Mouse (Mus musculus) retina, embryonic 14.5 days (tissue): ENCODE results near the gene Unc5c.

Source experiments
- DNase-seq: peaks from one replicate; pipeline ENCODE4 v3.0.0-alpha.2; 2015; ENCODE audit warnings: low spot score

The Unc5c gene

DNA sequence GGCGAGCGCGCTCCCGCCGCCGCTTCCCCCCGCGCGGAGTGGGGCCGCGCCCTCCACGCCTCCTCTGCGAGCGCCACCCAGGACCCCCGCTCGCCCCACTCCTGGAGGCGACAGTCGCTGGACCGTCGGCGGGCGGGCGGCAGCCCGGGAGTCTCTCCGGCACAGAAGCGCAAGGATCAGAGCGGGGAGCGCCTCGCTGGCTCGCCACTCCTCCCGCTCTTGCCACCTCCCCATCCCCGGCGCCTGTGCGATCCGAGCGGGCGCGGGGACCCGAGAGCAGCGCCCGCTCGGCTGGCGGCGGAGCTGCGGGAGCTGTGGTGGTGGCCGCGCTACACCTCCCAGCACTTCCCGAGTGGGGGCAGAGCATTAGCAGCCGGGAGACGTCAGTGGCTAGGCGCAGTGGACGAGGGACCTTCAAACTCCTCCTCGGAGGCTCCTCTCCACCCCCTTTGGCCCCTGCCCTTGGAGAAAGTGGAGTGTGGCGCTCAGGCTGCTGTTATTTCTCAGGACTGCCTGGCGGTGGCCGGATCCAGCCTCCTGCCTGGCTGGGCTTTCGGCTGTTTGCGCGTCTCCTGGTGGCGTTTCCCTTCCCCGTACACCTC lies at the start of gene Unc5c:
Unc5c (plus strand) TSS at position 113 of the 602 bp plus-strand sequence.
- peak; percentile 81 for DNase-seq

DNA sequence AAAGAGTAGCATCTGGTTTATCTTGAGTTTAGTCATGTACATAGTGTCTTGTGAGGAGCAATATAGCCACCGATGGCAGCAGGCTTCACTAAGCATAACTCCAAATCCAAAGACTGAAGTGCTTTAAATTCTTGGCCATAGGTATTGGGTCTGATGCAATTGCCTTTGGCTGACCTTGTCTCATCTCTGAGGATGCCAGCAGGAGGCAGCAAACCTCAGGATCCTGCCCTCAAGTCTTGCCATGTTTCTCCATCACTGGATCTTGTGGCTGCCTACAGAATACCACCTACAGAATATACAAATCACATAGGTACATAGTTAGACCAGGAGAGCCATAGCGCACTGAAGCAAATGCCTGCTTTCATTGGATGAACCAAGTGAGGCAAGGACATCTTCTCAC lies 7.5 kb upstream of the Unc5c start:
- no peak for DNase-seq

DNA sequence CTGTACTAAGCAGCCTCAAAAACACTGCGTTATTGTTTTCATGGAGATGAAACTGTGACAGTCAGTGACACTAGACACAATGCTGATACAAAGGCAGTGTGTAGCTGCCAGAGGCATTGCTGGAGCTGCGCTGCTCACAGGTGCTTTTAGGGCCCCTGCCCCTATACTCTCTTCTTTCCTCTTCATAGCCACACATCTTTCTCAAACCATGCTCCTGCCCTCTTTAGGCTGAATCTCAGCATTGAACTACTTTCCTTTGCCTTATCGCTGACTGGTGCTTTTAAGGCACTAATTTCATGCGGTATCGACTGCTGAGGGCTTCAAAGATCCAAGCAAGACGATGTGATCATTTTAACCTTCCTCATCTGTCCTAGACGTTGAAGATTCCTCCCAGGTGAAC lies 2.5 kb upstream of the Unc5c start:
- no peak for DNase-seq

DNA sequence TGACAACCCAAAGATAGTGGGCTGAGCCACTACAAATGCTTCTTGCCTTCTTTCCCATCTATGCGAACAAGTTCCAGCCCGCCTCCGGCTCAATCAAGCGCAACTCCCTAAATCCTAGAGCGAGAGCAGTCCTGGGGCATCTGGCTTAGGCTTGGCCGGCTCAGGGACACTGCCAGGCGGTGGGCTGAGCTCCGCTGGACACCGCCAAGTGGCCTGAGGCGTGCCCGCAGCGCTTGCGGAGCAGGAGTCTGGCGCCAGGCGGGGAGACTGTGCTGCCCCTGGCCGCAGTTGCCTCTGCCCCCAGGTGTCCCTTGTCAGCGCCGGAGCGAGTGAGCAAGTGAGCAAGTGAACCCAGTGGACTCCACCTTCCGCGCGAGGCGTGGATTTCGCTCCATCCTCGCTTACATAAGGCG lies 319 bp upstream of the Unc5c start:
- DNase-seq, result peak; percentile 81

DNA sequence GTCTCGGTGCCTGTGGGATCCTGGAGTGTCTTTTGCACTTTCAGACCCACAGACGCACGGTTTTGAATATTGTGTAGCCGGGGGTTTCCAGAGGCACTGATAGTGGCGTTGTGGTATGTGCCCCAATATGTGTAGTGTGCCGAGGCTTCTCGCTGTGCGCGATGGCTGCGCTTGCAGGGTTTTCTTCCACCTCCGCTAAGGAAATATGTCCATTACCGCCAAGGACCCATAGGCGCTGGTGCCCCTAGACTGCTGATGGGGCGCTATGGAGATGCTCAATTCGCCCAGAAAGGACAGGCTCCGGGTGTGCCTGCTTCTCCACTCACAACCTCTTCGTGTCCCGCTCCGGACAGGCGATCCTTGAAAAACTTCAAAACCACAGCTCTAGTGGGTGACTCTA lies 1.0 kb downstream of the Unc5c start:
- DNase-seq, result peak; percentile 61

DNA sequence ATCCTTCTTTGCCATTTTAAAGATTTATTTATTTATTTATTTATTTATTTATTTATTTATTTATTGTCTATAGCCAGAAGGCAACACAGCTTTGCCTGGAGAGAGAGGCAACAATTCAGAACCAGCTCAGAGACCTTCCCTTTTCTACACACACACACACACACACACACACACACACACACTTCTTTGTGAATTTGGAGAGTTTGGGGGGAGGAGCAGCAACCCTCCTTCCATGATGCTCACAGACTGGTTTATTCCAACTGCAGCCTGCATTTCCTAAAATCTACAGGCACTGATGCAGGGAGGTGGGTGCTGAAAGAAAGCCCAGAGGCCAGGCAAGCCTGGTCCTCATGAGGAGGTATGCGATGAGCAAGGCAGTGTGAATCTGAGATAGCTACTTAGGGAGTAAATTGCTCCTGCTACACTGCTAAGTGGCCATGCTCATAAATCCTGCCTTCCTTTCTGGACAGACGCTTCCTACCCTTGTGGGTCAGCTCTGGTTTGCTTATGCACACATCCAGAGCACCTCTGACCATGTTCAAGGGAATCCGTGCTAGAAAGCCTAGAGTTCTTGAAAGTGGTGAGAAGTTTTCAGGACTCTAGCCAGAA lies 1.8 kb downstream of the Unc5c start:
- DNase-seq, result peak; percentile 46

DNA sequence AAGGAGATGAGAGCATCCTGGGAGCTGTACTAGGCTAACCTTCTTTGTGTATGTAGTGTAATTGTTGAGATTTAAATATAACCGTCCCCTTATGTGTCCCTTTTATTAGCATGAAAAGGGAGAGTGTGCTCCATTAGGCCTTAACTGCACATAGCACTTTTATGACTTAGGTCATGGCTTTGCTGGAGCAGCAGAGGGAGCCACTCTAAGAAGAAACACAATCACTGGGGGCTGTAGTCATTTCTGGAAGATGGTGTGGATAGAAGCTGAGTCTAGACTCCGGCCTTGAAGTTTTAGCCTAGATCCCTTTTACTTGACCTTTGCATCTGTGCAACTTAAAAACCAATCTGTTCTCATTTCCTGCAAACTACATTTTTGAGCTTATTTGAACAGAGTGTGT lies 4.3 kb downstream of the Unc5c start:
- DNase-seq, result peak; percentile 54

DNA sequence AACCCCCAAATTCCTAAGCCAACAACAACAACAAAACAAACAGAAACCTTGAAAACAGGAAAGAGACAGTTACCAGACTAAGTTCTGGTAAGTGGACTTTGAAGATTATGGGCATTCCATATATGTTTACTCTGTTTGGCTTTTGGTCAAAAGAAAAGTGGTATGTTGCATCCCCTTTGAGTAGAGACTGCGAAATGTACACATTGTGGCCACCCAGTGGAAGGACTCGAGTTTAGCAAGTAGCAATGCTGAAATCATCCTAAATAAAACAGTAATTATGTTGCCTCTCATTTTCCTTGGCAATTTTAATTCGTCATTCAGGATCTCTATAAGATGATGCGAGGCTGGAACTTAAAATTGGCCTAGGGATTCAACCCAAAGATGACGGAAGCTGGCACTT lies 8.2 kb downstream of the Unc5c start:
- no peak for DNase-seq

DNA sequence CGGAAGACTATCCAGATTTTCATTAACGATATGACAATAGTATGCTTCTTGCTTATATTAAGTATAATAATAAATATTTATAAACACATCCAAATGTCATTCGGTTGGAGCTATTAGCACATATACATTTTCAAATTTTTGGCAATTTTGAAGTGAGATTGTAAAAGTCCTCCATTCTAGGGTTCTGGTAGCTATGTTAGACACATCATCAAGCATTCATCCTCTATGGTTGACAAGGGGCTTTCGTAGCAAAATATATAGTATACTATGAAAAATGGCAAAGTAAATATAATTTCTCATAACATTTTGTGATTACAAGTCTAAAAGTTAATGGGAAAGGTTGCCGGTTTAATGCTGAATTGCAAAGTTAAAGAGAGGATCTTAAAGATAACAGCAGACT lies 10.4 kb downstream of the Unc5c start:
- no peak for DNase-seq

DNA sequence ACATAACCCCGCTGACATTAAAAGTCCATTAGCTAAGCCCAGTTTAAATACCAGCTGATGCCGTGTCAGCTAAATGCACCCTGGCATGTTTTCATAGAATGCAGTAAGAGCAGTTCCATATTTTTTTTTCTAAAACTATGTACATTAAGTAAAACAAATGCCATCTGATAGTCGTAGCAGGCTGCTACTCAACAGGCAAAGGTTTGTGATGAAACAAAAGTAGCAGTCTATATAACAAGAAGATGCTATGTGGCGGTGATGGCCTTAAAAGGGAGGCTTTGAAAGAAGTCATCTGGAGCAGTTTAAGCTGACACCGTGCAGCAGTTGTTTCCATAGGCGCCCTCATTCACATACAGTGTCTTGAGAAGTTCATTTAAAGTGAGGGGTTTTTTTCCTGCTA lies 10.9 kb downstream of the Unc5c start:
- no peak for DNase-seq

DNA sequence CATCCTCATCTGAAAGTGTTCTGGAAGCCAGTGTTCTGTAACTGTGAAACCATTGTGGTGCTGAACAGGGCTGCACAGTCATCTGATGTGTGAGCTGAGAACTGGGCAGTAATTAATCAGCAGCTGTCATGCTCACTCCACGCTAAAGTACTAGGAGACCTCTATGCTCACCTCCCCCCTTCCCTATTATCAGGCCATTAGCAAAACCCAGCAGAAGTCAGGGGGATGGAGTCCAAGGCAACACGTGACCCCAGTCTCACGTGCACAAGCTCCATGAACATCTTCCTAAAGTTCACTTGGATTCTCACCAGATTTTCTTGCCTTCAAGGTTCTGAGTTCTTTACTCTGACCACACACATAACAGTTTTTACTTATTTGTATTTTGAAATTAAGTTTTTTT lies 11.7 kb downstream of the Unc5c start:
- DNase-seq, result peak; percentile 70

DNA sequence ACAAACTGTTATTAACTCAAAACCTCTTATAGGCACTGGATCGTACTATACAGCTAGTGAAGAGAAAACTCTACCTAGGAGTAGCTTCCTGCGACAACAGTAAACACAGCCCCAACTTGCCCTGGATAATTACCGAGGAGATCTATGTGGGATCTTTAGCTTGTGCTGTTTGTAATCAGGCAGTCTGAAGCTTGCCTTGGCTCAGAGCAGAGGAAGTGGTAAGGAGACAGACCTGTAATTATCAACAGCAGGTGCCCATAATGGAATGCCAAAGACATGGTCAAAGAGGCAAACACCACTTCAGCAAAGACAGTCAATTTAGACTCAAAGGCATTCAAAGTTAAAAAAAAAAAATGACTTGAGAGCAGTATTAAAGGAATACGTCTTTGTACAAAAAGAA lies 17.4 kb downstream of the Unc5c start:
- no peak for DNase-seq

DNA sequence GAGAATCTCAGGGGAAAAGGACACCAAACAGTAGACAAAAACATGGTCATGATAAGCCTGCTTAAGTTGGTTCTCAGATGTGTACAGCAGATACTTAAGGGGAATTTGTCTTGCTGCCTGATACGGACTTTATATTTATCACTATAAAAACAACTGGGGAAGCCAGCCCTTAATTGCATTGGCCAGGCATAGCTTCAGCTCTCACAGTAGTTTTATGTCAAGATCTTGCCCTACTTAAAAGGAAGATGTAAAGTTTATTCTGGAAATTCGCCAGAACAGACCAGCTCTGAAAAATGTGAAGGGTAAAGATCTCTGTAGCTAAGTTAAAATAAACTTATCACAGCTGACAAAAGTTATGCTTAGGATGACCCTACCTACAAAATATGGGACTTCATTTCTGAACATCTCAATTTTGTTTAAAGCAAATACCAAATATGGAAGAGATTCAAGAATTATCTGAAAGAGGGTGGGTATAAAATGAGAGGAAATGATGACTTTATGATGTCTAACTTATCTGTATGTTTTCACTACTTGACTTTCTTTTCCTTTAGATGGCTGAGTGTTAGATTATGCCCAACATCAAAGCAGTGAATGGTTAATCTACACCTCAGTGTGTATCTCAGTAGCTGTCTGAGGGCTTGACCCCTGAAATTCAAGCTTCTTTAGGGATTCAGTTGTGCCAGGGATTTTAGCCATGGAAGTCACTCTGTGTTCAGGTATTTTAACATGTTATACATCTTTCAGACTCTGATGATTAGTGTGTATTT lies 18.8 kb downstream of the Unc5c start:
- DNase-seq, result no peak

DNA sequence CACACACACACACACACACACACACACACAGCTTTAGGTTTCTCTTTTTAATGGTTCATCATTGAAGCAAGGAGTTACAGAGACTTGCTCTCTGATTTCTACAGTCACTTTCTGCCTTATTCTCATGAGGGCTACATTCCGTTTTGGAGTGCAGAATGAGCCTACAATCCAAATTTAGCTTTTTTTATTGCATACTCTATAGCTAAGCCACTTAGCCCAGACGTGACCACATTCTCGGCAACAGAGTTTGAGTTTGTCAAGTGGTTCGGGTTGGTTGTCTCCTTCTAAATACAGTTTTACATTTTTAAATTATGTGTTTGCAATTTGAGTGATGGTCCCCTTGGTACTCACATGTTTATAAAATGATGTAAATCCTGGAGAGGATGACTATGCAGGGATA lies 20.2 kb downstream of the Unc5c start:
- DNase-seq, result no peak

DNA sequence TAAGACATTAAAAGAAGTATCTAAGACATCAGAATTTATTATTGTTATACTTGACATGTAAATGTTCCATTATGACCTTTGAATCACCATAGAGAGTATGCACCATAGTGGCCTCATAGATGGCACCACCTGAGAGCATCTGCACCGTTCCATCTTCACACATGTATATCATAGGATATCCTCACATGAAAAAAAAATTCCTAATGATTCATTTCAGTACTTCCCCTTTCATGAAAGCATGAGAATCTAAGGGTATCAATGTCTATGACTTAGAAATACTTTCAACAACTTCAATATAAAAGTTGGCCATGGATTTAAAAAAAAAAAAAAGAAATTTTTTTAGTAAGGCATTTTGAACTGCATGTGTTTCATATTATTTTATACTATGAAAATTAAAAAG lies 25.6 kb downstream of the Unc5c start:
- DNase-seq, result no peak

DNA sequence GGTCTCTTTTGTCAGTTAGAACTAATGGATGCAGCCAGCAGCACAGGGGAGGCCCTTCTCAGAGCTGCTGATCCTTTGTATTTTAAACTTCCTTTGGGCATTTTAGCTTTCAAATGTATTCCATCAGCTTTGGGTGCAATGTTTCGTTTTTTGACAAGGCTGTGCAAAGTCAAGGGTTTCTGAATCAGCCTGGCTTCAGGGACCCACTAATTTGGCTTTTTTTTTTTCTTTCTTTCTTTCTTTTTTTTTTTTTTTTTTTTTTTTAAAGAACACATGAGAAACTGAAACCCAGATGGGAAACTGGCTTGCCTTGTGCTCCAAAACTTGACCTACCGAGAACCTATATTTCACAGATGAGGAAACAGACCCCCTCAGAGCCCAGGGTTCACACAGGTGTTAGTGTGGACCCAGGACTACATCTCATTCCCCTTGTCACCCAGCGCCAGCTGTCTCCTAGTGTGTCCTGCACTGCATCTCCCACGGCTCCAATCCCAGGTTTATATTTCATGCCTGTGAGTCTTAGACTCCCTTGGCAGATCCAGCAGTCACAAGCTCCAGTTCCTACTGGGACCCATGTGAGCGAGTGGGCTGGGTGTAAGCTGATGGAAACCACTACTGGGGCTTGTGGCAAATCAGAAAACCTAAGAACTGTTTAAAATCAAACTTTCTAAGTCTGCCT lies 26.4 kb downstream of the Unc5c start:
- no peak for DNase-seq

DNA sequence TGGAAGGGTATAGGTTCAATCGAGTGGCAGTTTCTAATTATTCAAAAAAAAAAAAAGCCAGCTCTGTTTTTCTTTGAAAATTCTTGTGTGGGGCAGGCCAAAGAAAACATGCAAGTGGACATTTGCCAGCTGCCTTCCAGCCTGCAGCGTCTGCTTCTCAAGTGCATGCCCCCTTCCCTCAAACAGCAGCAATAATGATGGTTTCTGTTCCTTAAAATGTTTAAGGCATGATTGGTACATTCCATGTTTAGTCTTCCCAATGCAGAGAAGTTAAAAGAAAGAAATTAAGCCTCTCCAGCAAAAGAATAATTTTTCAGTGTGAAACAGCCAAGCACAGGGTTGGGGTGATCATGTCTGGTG lies 26.9 kb downstream of the Unc5c start:
- no peak for DNase-seq

DNA sequence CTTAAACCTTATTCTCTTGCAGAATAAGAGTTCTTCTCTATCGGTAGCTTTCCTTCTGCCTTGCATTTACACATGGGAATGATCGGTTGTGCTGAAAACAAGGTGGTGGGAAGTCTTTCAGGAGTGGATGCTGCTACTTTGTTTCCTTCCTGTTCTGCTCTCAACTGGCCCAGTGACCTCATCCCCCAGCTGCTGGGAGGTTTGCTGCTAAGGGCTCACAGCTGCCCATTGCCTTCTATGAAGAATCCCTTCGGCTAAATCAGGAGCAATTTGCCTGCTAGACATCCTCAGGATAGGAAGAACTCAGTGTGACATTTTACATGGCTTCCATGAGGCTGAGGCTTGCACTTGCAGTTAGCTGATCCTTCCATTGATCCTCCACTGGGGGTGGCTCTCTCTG lies 28.0 kb downstream of the Unc5c start:
- no peak for DNase-seq

DNA sequence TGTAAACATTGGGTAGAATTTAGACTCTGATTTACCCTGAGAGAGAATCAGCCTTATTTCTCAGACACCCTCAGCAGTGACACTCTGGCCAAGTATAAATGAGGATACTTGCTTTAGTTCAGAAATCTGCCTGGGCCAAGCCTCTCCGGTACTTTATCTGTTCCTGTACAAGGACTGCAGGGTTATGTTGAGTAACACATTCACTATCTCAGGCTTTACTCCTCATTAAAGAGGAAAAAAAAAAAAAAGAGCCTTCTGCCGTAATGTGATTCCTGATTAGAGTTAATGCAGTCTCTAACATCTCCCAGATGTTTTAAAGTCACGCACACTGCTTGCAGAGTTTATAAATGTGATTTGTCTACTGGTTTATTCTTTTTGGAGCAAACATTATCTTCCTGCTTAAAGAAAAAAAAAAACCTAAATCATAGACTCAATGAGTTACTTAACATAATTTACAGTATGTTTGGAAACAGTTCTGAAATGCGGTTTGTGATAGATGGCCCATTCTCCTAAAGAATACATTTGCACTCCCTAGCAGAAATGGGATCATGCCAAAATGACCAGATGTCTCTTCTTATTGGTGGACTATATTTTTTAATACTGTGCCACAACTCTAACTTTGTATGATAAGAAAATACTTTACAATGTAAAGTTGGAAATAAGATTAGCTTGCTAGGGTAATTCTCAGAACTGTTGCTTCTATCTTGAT lies 33.5 kb downstream of the Unc5c start:
- no peak for DNase-seq

DNA sequence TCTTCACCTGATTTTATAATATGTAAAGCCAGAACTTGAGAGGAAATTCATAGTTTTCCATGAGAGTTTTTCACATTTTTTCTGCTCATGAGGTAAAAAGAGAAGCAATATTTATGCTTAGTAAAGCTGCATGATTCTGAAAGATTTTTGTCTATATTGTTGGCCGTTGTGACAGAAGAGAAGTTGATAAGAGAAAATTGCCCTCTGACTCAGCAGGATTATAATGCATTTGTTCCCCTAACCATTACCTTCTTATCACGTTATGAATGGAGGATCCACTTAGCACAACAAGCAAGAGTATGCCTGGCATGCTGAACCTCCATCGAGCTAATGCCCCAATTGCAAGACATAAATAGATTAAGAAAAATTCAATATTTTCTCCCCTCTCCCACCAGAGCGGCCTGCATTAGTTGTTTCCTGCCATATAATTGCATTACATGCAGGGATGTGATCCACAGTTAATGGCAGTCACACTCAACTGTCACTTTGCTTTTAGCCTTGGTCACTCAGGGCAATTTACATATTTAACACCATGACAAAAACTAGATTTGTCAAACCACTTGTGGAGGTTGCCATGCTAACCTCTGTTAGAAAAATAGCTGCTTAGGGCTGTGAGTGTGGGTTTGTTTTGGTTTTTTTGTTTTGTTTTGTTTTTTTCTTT lies 37.0 kb downstream of the Unc5c start:
- peak; percentile 32 for DNase-seq

DNA sequence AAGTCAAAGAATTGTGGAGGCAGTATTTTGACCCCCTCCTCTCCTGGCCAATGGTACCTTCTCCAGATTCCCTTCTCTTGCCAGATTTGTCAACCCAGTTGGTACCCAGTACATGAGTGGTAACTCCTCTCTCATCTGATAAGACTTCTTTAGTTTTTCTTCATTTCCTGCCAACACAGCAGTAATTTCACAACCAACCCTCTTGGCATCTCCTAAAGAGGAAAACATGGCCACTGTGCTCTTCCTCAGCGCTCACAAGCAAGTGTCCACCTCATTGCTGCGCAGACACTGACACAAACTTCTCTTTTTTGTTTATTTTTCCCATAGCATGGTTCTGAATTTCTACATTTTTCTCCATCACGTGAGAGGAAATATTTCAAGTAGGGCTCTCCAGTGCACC lies 38.3 kb downstream of the Unc5c start:
- DNase-seq, result no peak

DNA sequence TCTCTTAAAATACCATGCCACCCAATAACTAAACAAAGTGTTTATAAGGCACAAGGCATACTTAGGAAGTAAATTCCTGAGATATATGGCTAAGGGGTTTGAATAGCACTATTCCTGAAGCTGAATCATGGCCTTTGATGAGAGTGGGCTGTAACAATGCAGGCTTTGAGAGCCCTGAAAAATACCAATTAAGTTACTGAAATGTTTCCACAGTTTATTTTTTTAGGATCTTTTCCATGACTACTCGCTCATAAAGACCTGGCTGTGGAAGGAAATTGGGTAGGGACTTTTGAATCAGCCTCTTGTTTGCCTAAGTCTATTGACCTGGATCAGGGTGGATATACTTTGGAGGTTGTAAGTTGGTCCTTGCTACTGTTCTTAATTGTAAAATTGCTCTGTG lies 44.8 kb downstream of the Unc5c start:
- no peak for DNase-seq
